Mouse (Mus musculus) kidney, adult 2 months (tissue): ENCODE data around the gene Parvg.

Experiments used
- CTCF ChIP-seq: fragments of 200-500 bp; conservative IDR thresholded peaks from 2 replicates; pipeline ENCODE4 v1.5.1; 2011; ENCODE audit warnings: low read depth, mild to moderate bottlenecking, control low read depth, low read length, moderate library complexity, mixed read lengths; ENCODE audit not compliant: insufficient read depth, insufficient read length
- POLR2A ChIP-seq: fragments of 200-500 bp; IDR thresholded peaks from one replicate; pipeline ENCODE4 v1.6.1; 2011; ENCODE audit warnings: low read depth, low read length, control low read depth

- TF ChIP-seq POLR2A (no peak), CTCF (no peak)
These were observed 41.4 kb upstream of the Parvg start for GRCm38 (mm10) chr15:84282206-84283085.
